Mouse (Mus musculus) olfactory bulb, adult 2 months (tissue): Measurements from ENCODE around the gene Fgfr2. TPM values are rescaled to one million over a fixed set of nuclear protein-coding genes. Genes with fewer than 3 reads are reported as not detected.

Experiments
- H3K27ac ChIP-seq: fragments of 200-500 bp; 2 replicates; pipeline ENCODE4 v1.5.1; 2012; ENCODE audit warnings: low read depth, low read length; ENCODE audit not compliant: insufficient read depth
- H3K4me1 ChIP-seq: fragments of 200-500 bp; 2 replicates; pipeline ENCODE4 v1.6.1; 2012; ENCODE audit warnings: low read length; ENCODE audit not compliant: control insufficient read depth, insufficient read depth
- H3K4me3 ChIP-seq: fragments of 200-500 bp; 2 replicates; pipeline ENCODE4 v1.5.1; 2012; ENCODE audit warnings: mild to moderate bottlenecking, low read depth, low read length, moderate library complexity; ENCODE audit not compliant: insufficient read depth
- CTCF ChIP-seq: fragments of 200-500 bp; IDR thresholded peaks from 2 replicates; pipeline ENCODE4 v1.5.1; 2012; ENCODE audit warnings: low read depth, mild to moderate bottlenecking, low read length, moderate library complexity; ENCODE audit not compliant: insufficient read depth
- POLR2A ChIP-seq: fragments of 200-500 bp; IDR thresholded peaks from 2 replicates; pipeline ENCODE4 v1.6.1; 2012; ENCODE audit warnings: mild to moderate bottlenecking, low read depth, low read length, moderate library complexity; ENCODE audit not compliant: insufficient read depth
- WGBS: fragments of 180-500 bp; shearing (Covaris S2); methylation state at CpG from one replicate; pipeline ENCODE4 v1.1.7; 2018; 5-methylcytosine and 5-hydroxymethylcytosine counted together
- polyA plus RNA-seq: library from polyadenylated mRNA; stranded (reverse); fragments of >200 nt; gene quantifications from 2 replicates; pipeline ENCODE4 v1.2.4, GENCODE M21; 2012; ENCODE audit warnings: low replicate concordance; ENCODE audit not compliant: missing spikeins, insufficient read depth, insufficient read length

The Fgfr2 gene
- polyA plus RNA-seq, 1 experiment, result not detected

DNA sequence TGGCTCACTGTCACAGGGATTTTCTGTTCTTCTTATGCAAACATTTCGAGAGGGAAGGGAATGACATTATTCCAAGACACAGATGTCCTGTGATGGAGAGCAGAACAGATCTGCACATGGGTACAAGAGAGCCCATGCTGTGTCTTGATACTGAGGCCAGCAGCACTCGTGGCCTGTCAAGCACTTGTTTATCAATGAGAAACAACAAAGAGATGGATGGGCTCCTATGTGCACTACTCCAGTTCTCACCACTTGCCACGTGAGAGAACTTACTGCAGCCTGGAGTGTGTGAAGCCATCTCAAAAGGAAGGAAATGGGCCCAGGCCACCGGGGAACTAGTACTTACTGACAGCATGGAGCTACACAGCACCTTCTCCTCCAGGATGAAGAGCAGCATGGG lies 336.6 kb downstream of the Fgfr2 start:
- Histone ChIP-seq H3K27ac (no peak overlapping the region), H3K4me1 (peaks cover 9% of the 10 kb centered on the region), H3K4me3 (no peak overlapping the region)
- TF ChIP-seq POLR2A (no peak), CTCF (no peak)
- 46% methylated on average over 4 of the region's 4 CpGs for WGBS

- Histone ChIP-seq H3K4me1 (peaks cover 14% of the 10 kb centered on the region), H3K27ac (no peak overlapping the region), H3K4me3 (no peak overlapping the region)
- 45% methylated on average over 7 of the region's 7 CpGs for WGBS
- no peak for TF ChIP-seq POLR2A
- no peak for TF ChIP-seq CTCF
Measured at GRCm38 (mm10) chr7:132786011-132786410, 337.1 kb downstream of the Fgfr2 start.

- Histone ChIP-seq H3K4me1 (peaks cover 19% of the 10 kb centered on the region), H3K27ac (no peak overlapping the region), H3K4me3 (no peak overlapping the region)
- 86% methylated on average over 5 of the region's 5 CpGs for whole genome bisulfite sequencing
- TF ChIP-seq CTCF, result no peak
- TF ChIP-seq POLR2A, result no peak
Measured at GRCm38 (mm10) chr7:132784101-132784500, 339.0 kb downstream of the Fgfr2 start.

DNA sequence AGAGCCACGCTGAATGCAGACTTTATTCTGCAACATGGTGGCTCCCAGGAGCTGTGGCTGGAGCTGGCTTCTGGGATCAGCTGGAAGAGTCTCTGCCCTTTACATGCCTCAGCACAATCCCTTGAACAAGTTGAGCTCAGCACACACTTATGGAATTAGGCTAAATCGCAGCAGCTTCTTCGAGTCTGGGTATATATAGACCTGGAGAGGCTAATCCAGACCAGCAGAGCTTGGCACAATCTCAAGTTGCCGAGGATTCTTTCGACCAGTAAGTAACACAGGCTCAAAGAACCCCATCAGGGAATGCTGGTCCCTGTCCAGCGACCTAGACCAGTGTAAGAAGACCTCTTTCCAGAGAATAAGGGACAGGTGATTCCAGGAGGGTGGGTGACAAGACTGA lies 341.3 kb downstream of the Fgfr2 start:
- whole genome bisulfite sequencing, result 49% methylated on average over 6 of the region's 6 CpGs
- peaks cover 20% of the 10 kb centered on the region for H3K4me1 ChIP-seq
- no peak overlapping the region for H3K27ac ChIP-seq
- H3K4me3 ChIP-seq, result no peak overlapping the region
- TF ChIP-seq POLR2A (no peak), CTCF (no peak)

- H3K27ac ChIP-seq, result no peak overlapping the region
- no peak for TF ChIP-seq CTCF
- TF ChIP-seq POLR2A, result no peak
- WGBS, result 43% methylated on average over 7 of the region's 7 CpGs
- no peak overlapping the region for H3K4me3 ChIP-seq
- H3K4me1 ChIP-seq, result peaks cover 19% of the 10 kb centered on the region
Measured at GRCm38 (mm10) chr7:132781130-132781814, 341.9 kb downstream of the Fgfr2 start.

DNA sequence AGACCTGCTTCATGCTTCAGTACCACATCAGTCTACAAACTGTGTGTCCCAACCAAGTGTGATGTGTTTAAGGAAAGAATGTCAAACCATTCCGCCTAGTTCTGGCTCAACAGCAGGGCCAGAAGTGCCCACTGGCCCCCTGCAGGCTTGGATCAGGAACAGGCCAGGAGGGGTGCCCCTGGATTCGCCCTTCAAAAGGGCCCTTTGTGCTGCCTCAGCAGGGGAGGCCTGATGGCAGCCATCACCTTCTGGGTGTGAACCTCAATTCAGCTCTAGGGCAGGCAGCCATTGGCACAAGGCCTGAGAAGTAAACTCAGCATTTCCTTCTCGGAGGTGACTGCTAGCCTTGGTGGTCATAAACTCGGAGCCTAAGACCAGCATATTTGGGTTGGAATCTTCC lies 342.5 kb downstream of the Fgfr2 start:
- H3K4me1 ChIP-seq, result peaks cover 17% of the 10 kb centered on the region
- TF ChIP-seq POLR2A (no peak), CTCF (no peak)

GRCm38 (mm10) chr7:132778630-132779029 lies 344.5 kb downstream of the Fgfr2 start:
- Histone ChIP-seq H3K4me3 (no peak overlapping the region), H3K27ac (no peak overlapping the region), H3K4me1 (peaks cover 17% of the 10 kb centered on the region)
- WGBS, result 92% methylated on average over 13 of the region's 13 CpGs
- TF ChIP-seq CTCF (no peak), POLR2A (no peak)

More for the DNA sequence above, 342.5 kb downstream of the Fgfr2 start:
- Histone ChIP-seq H3K27ac (no peak overlapping the region), H3K4me3 (no peak overlapping the region)
- WGBS, result 46% methylated on average over 4 of the region's 4 CpGs

- no peak for TF ChIP-seq POLR2A
- TF ChIP-seq CTCF, result no peak
- Histone ChIP-seq H3K4me3 (no peak overlapping the region), H3K27ac (no peak overlapping the region), H3K4me1 (peaks cover 17% of the 10 kb centered on the region)
- WGBS, result 100% methylated on average over 1 of the region's 1 CpGs
Measured at GRCm38 (mm10) chr7:132777728-132778453, 345.3 kb downstream of the Fgfr2 start.

- Histone ChIP-seq H3K4me3 (no peak overlapping the region), H3K4me1 (peaks cover 17% of the 10 kb centered on the region), H3K27ac (no peak overlapping the region)
- TF ChIP-seq CTCF, result no peak
- no peak for TF ChIP-seq POLR2A
- 97% methylated on average over 7 of the region's 7 CpGs for WGBS
Measured at GRCm38 (mm10) chr7:132777117-132777516, 346.0 kb downstream of the Fgfr2 start.
